Mouse (Mus musculus) NIH3T3 (cell line): Measurements from ENCODE around the gene Cdkl3.

Source experiments
- DNase-seq: peaks from one replicate; pipeline ENCODE4 v3.0.0-alpha.2; 2012; ENCODE audit warnings: low read depth

Gene Cdkl3

DNA sequence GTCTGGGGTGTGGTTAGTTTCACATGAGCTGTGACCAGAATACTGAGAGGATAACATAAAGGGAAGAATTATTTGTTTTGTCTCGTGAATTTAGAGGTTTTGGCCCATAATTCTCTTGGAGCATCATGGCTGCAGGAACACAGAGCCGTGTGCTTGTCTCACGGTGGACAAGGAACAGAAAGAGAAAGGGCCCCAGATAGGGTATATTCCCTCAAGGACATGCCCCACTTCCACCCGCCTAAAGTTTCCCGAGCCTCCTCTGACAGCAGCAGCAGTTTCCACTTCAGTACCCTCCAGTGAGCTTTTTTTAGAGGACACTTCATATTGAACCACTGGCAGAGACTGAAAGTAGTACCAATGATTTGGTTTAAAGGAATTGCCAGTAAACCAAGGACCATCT, 7.5 kb downstream of the Cdkl3 start:
- DNase-seq = no peak

DNA sequence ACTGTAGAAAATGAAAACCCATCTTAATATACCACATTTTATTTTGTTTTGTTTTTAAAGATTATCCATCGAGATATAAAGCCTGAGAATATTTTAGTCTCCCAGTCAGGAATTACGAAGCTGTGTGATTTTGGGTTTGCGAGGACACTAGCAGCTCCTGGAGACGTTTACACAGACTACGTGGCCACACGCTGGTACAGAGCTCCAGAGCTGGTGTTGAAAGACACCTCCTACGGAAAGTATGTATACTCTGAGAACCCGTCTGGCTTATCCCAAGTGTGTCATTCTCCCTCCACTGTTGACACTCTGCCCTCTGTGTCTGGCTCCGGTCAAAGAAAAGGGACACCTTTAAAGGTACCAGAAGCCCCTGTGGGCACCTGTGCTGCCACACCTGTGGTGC, 14.2 kb downstream of the Cdkl3 start:
- DNase-seq = no peak

DNA sequence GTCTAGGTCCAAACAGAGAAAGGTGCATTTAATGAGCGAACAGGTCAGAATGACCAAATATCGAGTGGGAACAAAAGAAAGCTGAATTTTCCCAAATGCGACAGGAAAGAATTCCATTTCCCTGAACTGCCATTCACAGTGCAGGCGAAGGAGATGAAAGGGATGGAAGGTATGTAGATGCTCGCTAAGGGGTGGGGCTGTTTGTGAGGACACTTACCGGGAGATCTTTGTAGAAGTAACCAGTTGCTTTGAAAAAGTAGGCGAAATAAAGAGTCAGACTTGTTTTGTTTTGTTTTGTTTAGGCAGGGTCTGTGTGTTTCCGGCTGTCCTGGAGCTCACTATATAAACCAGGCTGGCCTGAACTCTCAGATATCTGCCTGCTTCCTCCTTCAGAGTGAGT, 28.3 kb downstream of the Cdkl3 start:
- DNase-seq = no peak

DNA sequence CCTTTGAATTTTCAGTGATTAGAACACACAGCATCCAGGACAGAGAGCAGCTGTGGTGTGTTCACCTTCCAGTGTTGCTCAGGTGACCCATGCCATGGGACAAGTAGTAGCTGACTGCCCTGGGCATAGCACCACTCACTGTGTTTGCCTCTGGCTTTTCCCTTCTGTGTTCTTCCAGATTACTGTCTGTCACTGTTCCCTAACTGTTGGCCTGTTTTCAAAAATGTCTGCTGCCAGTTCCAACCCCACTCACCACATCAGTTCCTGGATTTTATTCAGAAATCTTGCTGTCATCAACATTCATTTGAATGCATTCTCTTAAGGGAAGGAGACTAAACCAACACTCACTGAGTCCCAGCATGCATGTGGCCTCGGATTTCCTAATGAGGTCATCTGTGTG, 29.9 kb downstream of the Cdkl3 start:
- DNase-seq = no peak

DNA sequence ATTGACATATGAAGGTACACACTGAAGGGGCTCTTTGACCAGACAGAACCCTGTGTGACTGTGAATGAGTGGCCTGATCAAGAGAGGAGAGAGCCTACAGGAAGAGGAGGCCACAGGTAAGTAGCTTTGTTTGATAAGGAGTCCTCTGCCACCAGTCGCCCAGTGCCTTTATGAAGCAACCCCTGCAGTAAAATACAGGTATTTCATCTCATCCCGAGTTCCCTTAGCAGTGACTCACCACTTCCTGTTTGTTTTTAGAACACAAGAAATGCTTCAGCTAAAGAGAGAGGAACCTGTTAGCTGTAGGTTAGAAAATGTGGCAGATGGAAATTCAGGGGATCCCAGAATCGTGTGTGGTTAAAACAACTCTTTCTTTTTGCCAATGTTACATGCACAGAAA, 31.9 kb downstream of the Cdkl3 start:
- no peak for DNase-seq

DNA sequence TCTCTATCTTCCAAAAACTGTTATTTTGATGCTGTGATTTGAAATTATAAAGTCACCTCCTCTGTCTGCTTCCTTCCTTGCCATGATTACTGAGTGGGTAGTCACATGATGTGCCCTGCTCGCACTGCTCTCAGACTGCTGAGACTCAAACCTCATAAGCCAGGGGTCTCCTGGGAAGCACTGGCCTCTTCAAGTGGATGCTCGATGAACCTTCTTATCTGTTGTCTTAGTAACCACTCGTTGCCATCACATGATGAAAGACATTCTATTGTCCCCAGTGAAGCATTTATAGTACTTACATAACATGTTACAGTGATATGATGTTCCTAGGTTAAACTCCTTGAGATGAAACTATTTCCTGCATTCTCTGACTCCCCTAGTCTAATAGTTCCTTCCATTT, 33.6 kb downstream of the Cdkl3 start:
- DNase-seq = no peak

DNA sequence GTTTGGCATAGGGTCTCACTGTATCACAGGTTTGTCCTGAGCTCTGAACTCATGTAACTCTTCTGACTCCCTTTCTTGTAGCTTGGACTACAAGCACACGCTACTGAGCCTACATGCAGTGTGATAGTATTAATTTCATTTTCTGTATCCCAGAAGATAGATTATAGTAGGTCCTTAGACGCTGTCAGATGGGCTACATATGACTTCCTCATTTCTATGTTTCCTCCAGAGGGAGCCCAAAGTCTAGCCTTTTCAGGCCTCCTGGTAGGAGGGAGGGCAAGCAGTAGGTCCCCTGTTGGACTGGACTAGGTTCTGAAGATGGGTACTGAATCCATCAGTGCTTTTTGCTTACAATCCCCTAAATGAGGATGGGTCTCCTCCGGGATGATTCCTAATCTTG, 39.2 kb downstream of the Cdkl3 start:
- peak; percentile 63 for DNase-seq

DNA sequence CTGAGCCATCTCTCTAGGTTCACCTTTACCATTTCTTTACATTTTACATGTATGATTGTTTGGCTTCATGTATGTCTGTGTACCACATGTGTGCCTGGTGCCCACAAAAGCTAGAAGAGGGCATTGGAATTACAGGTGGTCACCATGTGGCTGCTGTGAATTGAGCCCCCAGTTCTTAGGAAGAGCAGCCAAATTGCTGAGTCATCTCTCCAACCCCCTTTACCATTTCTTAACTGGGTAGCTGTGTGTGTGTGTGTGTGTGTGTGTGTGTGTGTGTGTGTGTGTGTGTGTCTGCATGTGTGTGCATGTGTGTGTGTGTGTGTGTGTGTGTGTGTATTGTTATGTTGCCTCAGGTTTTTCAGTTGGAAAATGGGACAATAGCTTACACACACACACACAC, 40.1 kb downstream of the Cdkl3 start:
- no peak for DNase-seq

DNA sequence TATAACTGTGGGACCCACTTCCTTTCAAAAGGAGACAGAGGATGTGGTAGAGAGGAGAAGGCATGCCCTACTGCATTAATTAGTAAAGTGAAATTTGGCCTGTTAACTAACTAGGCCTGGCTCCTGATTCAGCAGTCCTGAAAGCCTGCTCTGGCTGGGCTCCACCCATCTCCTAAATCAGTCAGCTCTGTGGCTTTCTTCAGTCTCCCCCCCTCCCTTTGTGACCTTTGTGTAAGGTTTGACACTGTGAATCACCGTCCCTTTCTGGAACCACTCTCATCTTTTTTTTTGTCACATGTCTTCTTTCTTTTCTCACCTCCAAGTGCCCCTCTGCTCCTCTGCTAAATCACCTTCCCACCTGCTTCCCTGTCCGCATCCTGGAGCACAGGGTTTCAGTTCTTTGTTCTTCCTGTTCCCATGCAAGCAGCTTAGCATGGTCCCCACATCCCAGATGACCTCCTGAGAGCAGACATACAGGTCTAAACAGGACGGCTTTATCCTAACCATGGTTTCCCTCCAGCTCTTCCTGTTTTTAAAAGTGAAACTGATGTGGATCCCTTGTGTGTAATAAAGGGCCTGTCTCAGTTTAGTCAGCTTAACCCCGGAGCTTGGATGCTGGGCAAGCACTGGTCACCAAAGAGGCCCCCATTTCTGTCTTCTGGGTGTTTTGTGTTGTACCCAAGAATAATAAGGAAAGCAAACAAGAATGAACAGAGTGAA, 42.6 kb downstream of the Cdkl3 start:
- DNase-seq = peak; percentile 51

DNA sequence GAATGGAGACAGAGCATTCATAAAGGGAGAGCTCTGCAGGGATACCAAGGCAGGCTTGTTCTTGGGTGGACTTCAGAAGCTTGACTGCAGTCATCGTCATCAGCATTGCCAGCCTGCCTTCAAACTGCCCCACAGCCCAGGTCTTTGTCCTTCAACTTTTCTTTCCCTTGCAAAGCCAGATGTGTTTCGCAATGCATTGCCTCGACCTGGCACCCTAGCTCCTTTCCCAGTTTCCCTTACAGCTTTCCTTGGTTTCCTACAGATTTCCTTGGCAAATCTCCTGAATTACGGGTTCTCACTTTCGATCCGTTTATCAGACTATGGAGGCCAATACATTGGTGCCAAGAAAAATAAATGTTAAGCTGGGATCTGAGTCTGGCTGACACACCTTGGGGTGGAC, 49.4 kb downstream of the Cdkl3 start:
- peak; percentile 71 for DNase-seq

DNA sequence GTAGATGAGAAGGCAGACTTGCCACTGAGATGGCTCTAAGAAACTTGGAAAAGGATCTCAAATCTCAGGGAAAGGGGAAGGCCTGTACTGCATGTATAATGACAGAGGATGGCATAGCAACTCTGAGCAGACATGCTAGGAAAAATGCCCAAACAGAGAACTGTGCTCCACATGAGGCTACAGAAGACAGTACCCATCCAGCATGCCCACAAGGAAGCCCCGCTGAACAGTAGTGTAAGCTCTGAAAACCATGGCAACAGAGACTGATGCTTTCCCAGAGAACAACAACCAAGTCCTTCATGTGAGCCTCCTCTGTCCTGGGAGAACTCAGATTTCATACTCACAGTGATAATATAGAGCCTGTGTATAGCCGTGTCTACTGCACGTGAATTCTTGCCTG, 50.7 kb downstream of the Cdkl3 start:
- no peak for DNase-seq

DNA sequence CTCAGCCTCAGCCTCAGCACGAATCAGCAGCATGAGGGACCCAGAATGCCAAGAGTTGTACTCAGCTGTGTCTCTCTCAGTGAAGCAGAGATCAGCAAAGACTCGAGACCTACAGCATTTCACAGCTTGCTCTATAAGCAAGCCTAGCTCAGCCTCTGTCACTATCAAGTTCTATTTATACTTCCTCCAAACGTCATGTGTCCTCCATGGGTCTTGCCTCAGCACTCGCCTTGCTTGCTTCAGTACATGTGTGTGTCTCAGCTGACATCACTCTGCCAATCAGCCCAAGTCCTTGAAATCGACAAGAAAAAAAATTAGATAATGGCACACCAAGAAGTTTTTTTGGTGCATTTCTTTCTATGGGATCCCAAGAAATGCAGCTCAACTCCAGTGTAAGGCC, 52.2 kb downstream of the Cdkl3 start:
- DNase-seq = no peak

DNA sequence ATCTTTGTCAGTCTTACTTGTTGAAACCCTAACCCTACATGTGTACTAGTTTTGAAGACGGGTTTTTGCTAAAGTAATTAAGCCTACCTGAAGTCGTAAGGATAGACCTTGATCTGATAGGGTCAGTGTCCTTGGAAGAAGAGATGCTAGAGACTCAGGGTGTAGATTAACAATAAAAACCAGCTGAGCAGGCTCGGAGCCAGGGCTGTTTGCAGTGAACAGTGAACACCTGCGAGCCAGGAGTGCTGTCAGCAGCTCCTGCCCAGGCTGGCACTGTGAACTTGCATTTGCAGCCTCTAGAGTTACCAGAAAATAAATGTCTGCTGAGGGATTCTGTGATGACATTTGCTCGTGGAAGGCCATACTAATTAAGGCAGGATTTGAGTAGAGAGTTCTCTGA, 55.0 kb downstream of the Cdkl3 start:
- DNase-seq = no peak

DNA sequence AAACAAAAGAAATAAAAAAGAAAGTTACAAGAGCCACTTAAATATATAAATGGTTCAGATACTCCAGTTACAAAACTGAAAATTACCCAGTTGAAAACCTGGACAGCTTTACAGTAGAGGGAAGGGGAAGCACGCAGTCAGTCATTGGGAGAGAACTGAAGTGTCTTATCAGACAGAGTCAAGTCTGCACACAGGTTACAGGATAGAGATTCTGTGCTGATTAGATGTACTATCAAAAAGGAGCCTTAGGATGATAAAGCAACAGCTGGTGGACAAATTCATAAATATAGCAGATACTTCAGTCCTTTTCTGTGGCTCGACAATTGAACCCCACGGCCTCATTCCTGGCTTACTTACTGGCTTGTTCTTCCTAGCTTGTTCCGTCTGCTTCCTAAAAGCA, 56.3 kb downstream of the Cdkl3 start:
- DNase-seq = no peak

DNA sequence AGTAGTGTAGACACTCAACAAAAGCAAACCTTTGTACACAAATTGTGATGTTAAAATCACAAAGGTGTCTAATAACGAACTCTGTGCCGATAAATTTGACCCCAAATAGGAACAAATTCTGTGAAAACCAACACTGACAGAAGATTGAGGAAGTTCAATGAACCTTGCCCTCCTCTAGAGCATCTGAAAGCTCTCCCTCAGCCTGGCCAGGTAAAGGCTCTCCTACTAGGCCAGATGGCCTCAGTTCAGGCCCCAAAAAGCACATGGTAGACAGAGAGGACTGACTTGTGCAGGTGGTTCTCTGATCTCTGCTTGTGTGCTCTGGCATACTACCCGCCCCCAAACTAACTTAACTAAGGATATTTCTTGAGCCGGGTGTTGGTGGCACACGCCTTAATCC, 58.4 kb downstream of the Cdkl3 start:
- DNase-seq = no peak

DNA sequence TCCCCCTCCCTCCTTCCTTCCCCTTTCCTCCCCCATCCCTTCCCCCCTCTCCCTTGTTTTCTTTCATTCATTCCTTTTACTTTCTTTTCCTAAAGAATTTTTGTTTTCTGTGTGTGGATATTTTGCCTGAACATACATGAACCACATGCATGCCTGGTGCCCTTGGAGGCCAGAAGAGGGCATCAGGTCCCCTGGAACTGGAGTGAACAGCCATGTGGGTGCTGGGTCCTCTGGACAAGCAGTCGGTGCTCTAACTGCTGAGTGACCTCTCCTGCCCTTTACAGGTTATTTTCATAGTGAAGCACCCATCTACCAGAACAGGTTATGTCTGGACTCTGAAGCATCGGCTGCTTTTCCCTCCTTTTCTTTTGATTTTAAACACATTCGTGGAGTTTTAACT, 60.4 kb downstream of the Cdkl3 start:
- peak; percentile 46 for DNase-seq

DNA sequence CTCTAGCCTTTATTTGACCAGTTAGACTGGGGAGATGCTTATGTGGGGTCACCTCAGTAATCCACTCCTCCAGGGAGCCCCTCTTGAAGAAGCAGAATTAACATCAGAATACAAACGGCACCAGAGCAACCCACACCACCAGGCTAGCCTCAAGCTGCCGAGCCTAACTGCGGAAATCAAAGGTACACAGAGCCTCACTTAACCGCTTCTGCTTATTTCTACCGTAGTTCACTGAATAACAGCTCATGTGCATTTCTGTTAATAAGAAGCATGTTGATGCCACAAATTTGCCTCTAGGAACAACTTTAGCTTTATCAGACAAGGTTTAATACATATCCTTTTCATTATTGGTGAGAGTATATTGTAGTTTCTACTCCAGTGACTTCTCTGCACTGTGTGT, 61.8 kb downstream of the Cdkl3 start:
- DNase-seq = no peak

DNA sequence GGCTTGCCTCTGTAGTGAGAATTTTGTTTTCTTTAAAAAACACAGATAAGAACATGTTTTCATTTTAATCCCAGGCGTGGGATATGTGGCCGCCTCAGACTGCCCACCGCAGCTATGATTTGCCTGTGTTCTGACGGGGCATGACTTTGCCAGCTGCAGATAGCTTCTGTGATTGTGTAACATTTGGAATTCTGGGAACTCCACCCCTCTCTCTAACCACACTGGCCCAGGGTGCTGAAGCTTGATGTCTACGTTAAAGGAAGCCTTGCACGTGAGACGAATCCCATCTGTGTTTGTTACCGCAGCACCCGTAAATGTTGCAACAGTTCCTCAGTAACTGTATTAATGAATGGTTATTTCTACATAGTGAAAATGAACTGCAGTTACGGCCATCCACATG, 67.7 kb downstream of the Cdkl3 start:
- peak; percentile 88 for DNase-seq

DNA sequence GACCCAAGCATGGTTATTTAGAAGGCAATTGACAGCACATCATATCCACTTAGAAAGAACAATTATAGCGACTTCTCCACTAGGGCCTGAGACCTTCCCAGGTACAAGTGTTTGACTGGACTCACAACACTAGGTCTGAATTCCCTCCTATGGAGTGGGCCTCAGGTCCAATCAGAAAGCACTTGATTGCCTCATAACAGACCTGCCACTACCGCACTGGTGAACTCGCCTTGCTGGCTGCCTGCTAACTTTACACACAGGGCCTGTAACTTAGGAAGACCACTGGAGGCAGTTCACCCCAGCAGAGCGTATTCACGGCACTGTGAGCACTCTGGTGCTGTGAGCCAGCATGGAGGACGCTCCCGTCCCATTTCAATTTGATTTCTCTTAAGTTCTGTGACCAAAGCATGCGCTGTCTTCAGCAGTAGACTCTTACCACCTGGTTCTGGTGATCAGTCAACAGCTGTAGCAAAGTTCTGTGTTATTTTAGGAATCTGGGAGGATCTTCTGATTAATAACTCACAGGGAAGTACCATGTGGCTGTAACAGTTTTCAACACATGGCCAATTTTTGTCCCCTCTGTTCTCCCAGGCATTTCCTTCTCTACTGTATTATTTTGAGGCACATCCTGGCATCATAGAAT, 69.6 kb downstream of the Cdkl3 start:
- no peak for DNase-seq

DNA sequence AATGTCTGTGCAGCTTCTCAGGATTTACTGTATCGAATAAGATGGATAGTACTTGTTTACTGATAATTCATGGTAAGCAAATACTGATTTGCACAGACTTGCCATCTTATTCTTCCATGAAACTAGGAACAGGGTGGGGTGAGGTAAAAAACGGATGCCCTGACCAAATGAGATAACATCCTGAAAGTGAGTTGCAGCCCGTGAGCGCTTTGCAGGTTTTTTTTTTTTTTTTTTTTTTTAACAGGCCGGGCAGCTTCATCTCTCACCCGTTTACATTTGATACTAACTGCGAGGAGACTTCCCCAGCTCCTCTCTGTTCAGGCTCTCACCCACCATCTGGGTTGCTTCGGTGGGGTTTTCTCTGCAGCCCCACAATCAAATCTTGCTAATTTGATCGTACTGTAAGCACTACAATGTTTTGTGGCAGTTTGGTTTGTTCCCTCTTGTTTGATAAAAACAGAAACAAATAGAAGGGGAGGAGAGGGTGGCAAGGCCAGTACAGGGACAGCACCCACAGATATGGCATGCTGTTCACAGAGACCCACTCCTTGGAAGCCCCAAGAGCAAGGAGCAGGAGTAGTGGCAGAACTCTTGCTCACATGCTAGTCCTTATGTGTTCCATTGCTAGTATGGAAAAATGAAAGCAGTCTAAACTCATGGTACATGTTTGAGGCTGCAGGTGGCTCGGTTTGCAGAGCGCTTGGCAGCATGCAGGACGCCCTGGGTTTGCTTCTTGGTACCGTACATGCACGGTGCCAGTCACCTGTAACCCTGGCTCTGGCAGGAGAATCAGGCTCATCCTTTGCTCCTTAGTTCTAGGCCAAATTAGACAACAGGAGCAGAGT, 70.8 kb downstream of the Cdkl3 start:
- no peak for DNase-seq

DNA sequence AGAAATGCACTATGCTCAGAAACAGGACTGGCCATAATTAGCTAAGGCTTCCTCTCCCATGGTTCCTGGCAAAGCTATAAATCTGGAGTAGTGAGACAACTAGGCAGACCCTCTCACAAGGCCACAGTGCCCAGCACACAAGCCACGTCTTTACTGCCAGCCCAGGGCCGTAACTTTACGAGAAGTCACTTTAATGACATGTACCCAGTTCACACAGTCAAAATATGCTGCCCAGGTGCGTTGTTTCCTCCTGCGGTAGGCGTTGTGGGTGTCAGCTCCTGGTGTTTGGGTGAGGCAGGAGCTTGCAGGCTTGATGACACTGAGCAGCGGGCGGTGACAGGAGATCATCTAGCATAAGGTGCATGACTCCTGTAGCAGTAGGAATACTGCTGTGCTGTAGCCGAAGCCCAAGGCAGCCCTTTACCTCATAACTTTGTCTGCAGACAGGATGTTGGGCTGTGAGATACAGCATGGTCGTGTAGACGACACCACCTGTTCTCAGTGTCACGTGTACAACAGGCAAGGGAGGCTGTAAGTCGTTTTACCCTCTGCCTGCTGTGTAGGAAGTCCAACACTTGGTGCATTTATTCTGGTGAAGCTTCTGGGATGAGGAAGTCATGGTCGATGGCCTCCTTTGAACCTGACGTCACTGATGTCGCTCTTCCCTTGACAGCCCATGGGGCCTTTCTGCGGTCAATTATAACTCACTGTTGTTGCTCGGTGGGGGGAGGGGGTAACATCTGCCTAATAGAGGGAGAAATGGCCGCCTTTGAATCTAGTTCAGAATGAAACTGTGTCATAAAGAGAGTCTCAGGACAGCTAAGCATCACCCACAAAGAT, 72.0 kb downstream of the Cdkl3 start:
- DNase-seq = no peak

DNA sequence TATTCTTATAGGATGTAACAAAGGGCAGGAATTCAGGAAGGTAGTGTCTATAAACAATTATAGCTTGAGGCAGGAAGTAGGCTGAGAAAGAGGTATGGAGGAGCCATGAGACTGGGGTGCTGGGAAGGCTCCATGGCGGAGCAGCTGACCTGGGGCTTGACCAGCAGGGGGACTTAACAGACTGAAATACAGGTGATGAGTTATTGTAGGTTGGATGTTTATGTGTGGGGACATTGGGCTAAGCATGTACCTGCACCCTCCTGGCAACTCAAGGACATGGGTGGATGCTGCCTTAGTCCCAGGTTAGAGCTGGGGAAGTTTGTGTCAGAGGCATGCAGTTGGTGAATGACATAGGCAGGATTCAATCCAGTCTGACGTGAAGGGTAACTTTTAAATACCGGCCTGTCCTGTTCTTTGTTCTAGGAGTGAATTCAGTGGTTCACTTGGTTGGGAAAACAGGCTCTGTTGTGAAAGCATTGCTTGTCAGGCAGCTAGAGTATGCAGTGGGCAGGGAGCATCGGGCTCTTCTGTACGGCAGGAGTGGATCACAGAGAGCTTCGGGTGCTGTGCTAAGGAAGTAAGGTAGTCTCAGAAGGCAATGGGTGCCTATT, 72.8 kb downstream of the Cdkl3 start:
- no peak for DNase-seq
